Mouse (Mus musculus) layer of hippocampus, postnatal 36 days (tissue): ENCODE measurements at regions not wholly inside any gene's neighbourhood (a gene's known extent, or its start where the extent isn't known, plus 50 kb on each side); places are given as distances from the start of the nearest gene placed in this dataset.

ENCODE experiments used
- DNase-seq, 2 experiments: peaks; one replicate each; pipeline ENCODE4 v3.0.0; 2022

DNA sequence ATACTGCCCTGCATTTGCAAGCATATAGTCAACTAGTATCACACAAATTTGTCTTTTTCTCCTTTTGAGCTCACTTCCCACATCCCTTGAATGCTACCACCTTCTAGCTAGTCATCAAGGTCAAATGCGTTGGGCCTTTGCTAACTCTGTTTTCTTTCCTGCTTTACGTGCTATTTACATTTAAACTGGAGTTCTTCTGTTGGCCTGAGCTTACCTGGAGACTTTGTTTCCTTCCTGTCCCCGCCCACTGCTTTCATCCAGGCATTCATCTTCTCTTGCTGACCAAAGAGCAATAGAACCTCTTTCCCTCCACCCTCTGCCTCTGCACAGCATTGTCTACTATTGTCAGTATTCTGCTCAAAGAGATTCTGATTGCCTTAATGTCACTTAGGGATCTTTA, 237.0 kb downstream of the Papss1 start:
- DNase-seq, result no peak

DNA sequence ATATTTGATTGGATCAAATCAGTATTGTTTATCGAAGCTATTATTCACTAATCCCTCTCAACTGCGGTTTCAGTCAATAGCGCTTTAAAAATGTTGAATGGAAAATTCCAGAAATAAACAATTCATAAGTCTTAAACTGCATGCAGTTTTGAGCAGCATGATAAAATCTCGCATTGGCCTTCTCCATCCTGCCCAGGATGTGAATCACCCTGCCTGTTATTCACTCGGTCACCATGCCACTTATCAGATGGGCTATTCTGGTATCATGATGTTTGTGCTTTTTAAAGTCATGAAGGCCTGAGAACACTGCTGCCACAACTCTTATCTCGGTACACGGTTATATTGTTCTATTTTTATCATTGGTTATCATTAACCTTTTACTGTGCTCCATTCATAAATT, 238.3 kb downstream of the Papss1 start:
- DNase-seq, result no peak

DNA sequence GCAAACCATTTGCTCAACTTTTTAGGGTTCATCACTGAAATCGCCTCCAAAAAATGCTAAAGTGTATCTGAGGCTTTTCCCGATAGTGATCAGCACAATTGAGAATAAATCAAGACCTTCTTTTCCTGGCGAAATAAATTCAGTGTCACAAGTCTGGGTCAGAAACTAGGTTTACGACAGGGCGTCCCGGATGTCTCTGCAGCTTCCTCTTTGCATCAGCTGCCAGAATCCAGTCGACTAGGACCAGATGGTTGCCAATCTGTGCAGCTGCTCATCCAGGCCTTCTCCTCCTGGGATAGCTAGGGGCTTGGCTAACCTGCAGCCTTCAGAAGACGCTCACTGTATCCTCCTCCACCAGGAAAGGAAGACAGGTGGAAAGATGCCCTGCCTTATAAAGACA, 243.6 kb downstream of the Papss1 start:
- peak; percentile 11 to 15 for DNase-seq

DNA sequence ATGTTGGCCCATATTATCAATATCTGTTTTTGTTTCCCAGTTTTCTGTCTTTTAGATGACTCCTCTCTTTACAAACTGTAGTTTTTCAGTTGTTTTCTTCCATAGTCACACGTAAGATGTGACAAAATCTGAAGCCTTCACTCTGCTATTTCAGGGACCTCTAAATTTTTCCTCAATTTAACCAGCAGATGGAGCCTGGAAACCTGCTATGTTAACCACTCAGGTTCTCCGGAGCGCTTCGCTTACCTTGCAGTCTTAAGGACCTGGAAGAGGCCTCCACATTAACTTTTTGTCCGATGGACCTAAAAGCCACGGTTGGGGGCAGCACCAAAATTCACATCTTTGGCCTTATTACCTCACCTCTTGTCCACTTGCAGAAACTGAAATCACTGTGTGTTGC, 248.4 kb downstream of the Papss1 start:
- no peak for DNase-seq

DNA sequence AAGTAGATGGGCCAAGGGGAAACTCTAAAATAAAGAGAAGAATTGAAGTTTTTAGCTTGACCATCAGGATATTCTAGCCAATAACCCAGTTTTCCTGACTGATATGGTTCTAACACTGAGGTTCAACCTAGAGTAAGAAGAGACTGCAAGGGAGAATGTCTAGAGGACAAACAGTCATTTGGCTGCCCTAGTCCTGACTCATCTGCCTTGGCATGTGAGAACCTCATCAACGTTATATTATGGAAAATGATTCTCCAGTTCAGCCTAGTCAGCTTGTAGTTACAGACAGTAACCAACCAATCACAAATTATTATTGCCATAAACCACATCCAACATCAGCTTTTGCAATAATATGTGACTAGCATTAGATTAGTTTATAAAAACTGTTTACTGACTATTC, 254.2 kb downstream of the Papss1 start:
- DNase-seq, result no peak

DNA sequence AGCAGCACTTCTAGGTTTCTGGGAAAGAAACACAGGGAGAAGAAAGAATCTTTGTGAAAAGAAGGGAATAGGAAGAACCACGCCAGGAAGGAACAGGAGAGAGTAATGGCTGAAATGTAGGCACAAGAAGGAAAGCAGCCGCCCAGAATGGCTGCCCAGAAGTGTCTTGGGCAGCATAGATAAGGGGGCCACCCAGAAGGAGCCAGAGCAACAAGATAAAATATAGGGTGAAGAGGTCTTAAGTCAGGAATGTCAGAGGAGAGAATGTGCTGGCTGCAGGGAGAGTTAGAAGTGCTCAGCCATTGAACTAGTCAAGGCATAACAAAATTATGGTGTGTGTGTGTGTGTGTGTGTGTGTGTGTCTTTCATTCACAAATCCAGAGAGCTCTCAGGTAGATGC, 227.7 kb upstream of the Dkk2 start:
- no peak for DNase-seq

DNA sequence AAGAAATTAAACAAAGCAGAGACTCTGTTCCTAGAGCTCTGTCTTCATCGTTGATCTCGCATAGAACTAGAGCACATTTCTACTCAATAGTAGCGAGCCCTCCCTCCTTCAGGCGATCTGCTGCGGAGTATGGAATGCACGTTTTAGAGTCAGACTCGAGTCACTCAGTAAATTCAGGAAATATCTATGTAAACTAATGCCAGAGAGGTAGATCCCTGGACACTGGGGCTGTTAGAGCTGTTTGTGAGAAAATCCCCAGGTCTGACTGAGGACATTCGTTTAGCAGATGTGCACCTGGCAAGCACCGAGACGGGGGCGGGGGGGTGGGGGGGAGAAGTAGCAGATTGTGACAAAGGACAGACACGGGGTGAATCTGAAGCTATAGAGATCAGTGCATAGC, 226.0 kb upstream of the Dkk2 start:
- no peak for DNase-seq

DNA sequence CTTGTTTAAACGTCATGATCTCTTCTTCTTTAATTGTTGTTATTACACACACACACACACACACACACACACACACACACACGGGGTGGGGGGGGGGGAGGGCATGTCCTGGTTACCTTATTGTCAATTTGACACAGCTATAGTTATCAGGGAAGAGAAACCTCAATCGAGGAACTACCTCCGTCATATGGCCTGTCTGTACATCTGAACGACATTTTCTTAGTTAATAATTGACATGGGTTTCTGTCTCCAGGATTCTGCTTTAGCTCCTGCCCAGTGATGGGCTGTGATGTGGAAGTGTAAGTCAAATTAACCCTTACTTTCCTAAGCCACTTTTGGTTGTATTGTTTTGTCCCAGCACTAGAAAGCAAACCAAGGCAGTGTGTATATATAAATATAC, 220.0 kb upstream of the Dkk2 start:
- no peak for DNase-seq

DNA sequence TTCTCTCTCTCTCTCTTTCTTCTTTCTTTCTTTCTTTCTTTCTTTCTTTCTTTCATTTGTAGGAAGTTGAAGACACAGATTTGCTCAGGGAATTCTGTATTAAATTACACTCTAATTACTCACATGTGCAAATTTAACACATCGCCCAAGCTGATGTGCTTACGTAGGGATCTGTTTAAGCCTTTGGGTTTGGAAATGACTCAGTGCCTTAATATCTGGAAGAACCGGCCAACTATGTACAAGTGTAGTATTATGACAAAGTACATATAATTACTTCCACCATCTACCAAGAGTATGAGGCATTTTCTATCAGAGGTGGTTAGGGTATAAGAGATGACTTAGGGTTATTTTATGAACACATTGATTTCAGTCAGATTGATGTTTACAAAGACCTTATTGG, 217.8 kb upstream of the Dkk2 start:
- no peak for DNase-seq

DNA sequence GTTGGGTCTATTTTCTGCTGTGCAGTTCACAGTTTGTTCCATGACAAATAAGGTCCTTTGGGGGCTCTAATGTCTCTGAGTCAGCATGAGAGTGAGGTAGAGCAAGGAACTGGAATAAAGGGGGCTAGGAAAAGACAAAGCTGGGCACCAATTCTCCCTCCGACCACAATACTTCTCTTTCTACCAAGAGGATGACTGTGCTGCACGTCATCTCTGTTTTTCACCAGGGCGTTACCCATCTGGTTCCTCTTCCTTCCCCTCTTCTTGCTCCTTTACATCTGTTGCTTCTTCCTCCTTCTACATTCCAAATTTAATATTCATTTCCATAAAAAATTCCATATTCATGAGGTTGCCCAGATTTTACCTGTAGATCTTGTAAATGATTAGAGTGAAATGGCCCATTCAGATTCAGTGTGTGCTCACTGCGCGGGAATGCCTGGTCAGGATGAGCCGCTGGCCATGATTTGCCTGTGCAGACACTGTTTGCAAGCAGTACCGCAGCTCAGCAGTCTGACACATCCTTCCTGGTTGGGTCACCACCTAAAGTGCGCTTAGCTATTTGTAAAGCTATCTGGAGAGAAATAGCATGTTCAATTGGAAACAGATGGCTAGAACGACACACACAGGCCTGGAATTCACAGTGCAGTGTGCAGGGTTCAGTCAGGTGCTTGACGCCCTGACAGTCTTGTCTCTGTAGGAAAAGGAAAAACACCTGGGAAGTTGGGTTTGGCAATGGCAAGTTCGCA, 216.7 kb upstream of the Dkk2 start:
- DNase-seq, result no peak

DNA sequence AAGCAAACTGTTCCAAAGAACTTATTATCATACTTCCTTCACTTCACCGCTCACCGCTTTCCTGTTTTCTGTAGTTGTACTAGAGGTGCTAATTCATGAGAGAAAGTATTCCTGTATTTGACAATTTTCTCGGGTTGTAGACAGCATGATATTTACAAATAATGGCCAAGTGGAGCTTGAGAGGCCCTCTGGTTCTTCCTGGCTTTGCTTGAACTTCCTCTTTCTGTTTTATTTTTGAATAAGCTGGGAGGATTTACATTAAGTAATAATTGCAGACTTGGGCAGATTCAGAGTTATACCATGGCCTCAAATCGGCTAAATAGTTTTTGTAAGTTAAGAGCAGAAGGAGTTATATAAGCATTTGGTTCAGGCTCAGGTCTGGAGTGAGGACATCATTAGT, 215.8 kb upstream of the Dkk2 start:
- no peak for DNase-seq

DNA sequence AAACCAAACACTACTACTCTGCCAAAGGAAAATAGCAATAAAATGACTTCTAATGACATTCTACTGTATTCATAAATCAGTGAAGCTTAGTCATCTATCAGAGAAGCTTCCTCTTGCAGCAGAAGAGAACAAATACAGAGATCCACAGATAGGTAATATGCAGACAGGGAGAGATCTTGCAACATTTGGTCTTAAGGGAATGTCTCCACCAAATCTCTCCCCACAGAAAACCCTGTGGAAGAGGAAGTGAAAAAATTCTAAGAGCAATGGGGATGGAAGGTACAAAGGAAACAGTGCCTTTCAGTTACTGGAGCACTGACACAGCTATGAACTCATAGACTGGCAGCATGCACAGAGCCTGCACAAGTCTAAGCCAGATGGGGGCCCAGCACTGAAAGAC, 202.4 kb upstream of the Dkk2 start:
- DNase-seq, result no peak

DNA sequence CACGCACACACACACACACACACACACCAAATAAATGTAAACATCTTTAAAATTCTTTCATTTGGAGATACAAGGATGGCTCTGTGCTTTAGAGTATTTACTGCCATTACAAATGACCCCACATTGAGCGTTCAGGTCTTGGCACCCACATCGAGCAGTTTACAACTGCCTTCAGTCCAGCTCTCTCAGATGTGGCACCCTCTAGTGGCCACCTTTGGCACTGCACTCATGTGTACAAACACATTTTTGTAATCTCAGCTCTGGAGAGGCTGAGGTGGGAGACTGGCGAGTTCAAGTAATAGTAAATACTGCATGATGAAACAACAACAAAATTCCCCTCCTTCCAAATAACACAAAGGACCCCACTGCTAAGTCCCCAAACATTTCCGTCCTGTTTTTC, 198.6 kb upstream of the Dkk2 start:
- DNase-seq, result no peak

DNA sequence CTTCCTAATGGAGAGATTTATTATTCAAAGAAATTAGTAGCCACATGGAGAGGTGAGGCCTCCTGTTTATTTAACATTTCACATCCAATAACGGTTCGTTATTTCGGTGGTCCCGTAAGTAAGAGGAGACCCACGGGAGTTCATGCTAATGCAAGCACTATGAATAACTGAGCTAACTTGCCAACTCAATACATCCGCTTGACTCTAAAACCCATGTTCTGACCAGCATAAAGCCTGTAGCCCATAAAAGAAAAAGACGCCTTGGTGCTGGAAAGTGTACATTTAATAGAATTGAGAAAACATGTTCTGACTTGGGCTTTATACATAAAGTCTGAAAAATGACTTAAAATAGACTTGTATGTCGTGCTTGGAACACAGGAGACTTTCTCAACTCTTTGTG, 198.1 kb upstream of the Dkk2 start:
- no peak for DNase-seq

DNA sequence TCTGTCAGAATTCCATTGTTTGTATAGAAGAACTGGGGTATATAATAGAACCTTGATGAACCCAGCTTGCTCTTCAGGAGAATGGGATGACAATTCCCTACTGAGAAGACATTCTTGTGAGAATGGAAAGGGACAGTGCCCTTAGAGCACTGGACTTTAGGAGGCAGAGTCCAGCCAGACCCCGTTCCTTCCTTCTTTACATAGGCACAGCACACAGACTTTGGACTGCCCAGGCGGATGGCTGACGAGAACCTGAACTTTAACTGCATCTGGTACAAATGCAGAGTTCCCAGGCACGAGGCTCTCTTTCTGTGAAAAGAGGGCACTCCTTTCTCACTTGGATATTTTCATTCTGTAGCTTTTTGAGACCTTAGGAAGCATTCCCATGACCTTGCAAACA, 197.4 kb upstream of the Dkk2 start:
- no peak for DNase-seq

DNA sequence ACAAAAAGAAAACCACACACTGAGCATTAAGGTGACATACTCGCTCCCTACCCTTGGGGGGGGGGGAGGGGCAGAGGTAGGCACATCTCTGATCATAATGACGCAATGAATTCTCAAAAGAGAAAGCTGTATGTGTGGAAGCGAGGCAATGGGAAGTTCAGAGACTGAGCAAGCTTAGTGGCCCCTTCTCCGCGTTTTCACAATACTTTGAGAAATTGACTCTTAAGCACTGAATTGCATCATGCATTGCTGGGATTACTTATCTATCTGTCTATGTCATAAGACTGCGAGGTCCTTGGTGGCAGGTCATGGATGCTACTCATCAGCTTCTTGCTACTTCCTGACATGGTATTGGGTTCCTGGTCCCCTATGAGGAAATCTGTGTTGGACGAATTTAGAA, 193.2 kb upstream of the Dkk2 start:
- no peak for DNase-seq

DNA sequence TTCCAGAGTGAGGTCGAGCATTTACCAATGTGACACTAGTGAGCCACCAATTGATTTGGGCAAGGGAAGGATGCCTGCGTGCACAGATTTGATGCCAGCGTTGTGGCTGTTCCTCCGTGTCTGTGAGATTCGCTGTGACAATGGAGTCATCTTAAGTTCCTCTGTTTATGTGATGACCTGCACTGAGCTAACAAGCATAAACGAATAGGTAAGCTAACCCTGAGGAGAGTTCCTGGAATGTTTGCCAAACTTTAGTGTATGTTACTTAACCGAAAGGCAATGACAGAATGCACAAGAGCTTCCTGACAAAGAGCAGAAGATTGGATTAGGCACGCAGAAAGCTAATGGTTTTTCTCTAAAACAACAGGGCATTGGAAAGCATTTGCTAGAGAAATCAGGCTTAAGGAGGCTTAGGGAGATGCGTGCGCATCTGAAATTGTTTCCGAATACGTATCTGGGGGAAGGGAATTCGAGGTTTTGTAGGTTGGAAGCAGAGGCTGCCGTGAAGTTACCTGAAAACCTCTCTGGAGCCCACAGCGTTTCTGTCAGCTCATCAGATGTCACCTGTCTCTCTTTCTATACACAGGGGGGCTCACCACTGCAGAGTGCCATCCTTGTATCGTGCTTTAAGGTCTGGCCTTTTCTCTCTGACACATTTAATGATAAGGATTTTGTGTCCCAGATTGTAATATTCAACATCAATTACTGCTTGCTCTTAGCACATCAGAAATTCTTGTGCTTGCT, 191.9 kb upstream of the Dkk2 start:
- no peak for DNase-seq

DNA sequence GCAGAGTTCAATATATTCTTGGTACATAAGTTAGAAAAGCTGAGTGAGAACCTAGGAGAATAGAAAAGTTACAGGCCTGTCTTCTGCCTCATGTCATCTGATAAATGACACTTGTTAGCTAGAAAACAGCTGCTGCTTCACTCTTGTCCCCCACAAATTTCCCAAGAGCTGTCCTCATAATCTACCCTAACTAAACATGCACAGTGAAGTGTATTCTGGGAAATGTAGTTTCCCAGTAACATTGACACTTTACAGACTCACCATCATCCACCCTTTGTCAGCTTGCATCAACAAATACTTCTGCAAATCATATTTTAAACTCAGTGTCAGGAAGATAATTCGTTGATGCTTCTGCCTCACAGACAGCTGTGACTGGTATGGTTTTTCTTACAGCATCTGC, 190.0 kb upstream of the Dkk2 start:
- DNase-seq, result no peak

DNA sequence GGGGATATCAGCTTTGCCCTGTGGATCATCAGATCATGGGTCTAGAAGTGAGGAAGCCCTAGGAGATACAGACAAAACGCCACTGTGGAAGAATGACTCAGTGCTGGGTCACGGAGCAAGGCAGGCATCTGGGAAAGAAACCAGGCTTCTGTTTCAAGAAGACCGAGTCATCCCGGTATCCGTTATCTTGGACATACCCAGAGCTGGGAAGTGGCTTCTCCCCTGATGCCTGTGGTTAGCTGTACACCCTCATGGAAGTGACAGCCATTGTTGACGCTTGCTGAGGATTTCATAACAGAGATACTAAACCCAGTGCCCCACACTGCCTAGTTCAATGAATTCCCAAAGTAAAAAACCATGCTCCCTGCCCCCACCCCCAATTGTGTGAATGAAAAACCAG, 171.6 kb upstream of the Dkk2 start:
- no peak for DNase-seq

DNA sequence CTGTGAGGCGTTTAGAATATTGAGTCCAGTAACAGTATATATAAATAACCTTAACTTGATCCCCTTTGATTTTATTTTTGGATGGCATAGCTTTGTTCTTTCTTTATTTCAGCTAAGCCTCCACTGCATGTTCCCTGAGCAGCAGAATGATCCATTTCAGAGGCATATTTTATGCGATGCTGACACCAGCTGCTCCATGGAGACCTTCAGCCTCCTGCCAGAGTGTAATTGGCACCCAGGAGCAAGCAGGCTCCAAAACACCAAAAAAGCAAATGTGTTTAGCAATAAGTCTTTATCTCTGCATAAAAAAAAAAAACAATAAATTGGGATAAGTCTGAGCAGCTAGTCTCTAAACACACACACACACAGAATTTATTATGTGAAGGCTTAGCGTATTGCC, 170.7 kb upstream of the Dkk2 start:
- no peak for DNase-seq

DNA sequence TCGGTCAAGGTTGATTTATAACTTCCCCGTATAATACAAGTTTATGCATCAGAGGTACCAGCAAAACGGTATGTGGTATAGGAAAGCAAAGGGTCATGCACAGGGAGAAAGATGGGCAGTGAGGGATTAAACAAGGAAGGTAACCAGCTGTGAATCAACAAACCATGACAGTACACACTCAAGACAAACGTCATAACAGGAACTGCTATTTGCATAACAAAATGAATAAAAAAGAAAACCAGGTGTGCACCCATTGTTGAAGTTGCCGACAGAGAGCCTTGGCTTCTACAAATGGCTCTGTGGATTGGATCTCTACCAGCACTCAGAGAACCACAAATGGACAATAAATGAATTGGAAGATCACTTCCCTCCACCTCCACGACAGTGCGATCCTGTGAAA, 170.1 kb upstream of the Dkk2 start:
- DNase-seq, result no peak

DNA sequence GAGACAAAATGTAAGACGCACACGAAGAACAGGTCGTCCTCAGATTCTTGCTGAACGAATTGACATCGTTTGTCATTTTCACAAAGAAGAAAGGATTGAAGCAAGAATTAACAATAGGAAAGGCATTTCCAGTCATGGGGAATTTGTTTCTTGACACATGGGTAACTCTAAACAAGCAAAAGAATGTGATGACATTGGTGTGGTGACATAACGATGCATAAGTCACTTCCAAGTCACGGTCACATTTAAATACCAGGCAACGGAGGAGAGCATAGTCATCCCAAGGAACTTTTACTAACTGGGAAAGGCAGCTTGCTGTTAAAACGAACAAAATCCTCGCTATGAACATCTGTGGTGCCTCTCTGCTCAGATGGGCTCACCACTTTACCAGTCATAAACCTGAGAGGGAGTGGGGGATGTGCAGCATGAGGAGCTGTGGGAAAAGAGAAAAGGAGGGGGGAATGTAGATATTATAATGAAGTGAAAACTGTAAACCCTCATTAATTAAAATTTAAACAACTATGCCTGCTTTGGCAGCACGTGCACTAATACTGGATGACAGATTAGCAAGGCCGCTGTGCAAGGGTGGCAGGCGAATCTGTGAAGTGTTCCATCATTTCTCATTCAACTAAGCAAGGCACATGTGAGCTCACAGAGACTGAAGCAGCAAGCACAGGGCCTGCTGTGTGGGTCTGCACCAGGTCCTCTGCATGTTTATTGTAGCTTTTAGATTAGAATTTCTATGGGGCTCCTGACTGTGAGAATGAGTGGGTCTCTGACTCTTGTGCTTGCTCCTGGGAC, 167.2 kb upstream of the Dkk2 start:
- DNase-seq, result no peak

DNA sequence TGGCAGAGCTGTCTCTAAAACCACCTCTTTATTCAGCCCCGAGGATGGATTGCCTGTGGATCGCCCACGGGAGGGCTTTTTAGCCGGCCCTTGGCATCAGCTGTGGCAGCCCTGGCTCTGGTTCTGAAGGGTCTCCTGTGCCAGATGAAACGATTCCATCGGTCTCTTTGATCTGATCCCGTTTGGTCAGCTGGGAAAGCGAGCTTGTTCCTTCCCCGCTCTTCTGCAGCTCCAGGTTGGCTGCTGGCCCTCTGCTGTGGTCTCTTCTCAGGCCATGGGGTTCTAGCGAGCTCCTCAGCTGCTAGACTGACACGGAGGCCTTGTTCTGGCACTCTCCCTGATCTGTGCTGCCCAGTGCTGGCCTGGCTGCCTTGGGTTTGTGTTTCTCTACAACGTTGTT, 165.6 kb upstream of the Dkk2 start:
- DNase-seq, result peak; percentile 34 to 60

DNA sequence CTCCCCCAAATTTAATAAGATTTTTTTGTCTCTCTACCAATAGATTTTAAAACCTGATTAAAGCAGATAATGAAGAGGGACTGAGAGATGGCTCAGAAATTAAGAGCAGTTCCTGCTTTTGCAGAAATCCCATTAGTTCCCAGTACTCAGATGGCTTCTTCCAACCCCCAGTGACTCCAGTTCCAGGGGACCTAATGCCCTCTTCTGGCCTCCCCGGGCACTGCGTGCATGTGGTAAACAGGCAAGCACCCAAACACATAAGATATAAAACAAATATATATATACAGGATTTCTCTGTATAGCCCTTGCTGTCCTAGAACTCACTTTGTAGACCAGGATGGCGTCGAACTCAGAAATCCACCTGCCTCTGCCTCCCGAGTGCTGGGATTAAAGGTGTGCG, 163.9 kb upstream of the Dkk2 start:
- DNase-seq, result no peak
